Mouse (Mus musculus): ENCODE results near the gene Hps5.
"Not testable (repeated sequence)": the region's sequence is repeated elsewhere in the genome, so short reads cannot be mapped to it uniquely, and the experiment has no call there.

The Hps5 gene

DNA sequence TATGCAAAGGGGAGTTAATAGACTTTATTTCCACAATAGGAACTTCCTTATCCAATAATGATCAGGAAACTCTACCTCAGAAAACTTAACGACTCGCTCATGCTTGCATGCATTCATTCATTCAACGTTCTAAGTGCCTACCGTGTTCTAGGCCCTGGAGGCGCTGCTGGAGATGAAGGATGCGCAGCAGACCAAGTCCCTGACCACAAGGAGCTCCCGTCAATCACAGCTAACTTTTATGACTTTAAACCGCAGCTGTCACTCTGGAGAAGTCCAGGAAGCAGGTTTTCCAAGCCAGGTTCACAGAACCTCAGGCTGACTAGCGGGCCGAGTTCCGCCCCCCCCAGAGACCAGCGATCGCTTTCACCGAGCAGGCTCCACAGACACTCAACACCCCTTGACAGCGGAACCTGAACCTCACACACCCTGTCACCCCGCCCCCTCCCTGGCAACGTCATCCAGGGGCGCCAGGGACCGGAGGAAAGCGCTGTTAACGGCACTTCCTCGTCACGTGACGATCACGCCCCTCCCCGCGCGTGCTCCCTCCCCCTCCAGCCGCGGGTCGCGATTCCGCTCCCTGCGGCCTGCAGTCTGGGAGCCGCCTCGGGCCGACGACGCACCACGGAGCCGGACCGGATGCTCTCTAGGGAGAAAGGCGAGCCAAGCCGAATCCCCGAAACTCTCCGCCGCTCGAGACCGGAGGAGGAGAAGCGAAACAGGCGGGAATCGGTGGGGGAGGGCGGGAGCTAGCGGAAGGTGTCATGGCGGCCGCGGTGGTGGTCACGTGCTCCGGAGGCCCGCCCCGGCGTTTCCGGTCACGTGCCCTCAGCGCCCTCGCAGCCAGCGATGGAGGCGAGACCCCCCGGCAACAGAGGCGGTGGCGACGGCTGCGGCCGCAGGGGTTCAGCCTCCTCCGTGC, at the start of gene Hps5, which contains the start of gene Gtf2h1:
Gene Hps5 (minus strand): TSS at position 778 of the 919 bp plus-strand sequence.
Gene Gtf2h1 (plus strand): TSS at position 817 of the 919 bp plus-strand sequence.
- peak; percentile 98 for DNase-seq (ENCODE audit: low read depth)

GRCm38 (mm10) chr7:46845211-46845977, 49.5 kb upstream of the Hps5 start:
- DNase-seq (ENCODE audit: low read depth) = peak; percentile 97

GRCm38 (mm10) chr7:46843576-46843975, 47.7 kb upstream of the Hps5 start:
- no peak for DNase-seq (ENCODE audit: low read depth)

- DNase-seq (ENCODE audit: low read depth) = peak; percentile 28
Measured at GRCm38 (mm10) chr7:46842278-46842677, 46.4 kb upstream of the Hps5 start.

- DNase-seq (ENCODE audit: low read depth) = no peak
Measured at GRCm38 (mm10) chr7:46840787-46841525, 45.1 kb upstream of the Hps5 start, which contains the start of gene Ldha. Gene Ldha (plus strand): TSS chr7:46841475.

GRCm38 (mm10) chr7:46840326-46840725, 44.5 kb upstream of the Hps5 start:
- peak; percentile 86 for DNase-seq (ENCODE audit: low read depth)

DNA sequence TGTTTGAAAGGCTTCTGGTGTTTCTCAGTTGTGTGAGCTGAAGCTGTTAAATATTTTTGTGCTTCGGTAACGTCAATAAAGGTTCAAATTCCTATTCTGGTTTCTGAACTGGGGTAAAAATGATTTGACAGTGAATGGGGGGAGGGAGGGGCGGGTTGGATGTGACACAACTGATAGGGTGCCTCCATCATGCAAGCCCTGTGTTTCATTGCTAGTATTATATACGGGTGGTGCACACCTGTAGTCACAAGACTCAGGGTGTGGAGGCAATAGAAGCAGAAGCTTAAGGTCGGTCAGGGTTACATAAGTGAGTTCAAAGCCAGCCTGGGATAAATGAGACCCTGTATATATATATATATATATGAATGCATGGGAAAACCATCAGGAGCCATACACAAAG, 44.0 kb upstream of the Hps5 start:
- no peak for DNase-seq (ENCODE audit: low read depth)

- peak; percentile 84 for DNase-seq (ENCODE audit: low read depth)
Measured at GRCm38 (mm10) chr7:46839446-46839845, 43.6 kb upstream of the Hps5 start.

DNA sequence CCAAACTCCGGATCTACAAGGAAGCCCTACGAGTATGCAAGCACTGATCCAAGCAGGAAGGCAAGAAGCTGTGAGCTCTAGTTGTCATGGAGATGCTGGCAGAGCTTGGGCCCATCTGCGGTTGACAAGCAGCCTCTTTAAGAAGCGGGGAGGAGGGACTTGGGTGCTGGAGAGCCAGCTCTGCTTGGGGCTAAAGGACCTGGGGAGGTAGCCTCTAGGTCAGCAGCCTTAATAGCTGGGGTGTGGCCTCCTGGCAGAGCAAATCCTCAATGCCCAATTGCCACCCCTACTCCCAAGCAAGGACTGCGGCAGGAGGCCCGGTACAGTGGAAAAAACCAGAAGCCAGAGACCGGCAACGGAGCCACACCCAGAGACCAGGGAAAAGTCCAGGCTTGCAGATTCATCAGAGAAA, 43.0 kb upstream of the Hps5 start:
- peak; percentile 93 for DNase-seq (ENCODE audit: low read depth)

GRCm38 (mm10) chr7:46838104-46838671, 42.3 kb upstream of the Hps5 start:
- DNase-seq (ENCODE audit: low read depth) = peak; percentile 87

GRCm38 (mm10) chr7:46837073-46837472, 41.2 kb upstream of the Hps5 start:
- no peak for DNase-seq (ENCODE audit: low read depth)

DNA sequence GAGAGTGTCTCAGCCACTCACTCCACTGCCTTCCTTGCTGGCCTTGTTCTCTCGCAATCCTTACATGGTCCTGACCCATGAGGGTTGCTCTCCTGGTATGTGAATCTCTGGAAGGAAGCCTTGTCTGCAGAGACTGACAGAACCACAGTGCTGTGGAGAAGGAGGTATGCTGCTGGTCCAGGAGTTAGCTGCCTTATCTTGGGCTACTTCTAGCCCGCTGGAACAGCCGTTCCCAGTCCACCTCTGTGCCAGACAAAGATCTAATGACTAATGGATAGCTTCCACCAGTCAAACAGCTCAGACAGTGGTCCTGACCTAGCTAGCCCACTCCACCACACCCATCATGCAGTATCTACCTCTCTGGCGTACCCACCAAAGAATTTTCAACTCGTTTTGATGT, 40.5 kb upstream of the Hps5 start:
- no peak for DNase-seq (ENCODE audit: low read depth)

DNA sequence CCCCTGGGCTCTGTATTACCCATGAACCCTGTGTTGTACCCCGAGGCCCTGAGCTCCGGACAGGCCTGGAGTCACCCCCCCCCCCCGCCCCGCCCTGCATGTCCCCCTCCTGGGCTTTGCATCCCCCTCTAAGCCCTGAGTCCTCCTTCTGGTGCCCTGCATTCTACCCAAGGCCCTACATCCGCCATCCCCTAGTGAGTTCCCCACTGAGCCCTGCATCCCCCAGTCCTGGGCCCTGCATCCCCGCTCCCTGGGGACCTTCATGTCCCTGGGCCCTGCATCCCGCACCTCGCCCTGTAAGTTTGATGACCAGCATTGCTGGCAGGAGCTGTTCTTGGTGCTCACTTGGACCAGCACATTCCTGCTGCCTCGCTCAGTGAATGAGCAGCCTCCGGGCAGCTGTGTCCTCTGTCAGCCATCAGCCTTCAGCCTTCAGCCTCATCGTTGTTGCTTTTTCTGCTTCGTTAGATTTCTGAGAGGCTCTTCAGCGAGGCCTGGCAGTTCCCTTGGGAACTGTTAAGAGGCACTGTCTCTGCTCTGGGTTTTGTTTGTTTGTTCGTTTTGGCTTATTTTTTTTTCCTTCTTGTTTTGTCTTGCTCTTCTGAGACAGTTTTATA, 39.2 kb upstream of the Hps5 start:
- no peak for DNase-seq (ENCODE audit: low read depth)

- peak; percentile 50 for DNase-seq (ENCODE audit: low read depth)
Measured at GRCm38 (mm10) chr7:46833670-46834255, 37.9 kb upstream of the Hps5 start.

DNA sequence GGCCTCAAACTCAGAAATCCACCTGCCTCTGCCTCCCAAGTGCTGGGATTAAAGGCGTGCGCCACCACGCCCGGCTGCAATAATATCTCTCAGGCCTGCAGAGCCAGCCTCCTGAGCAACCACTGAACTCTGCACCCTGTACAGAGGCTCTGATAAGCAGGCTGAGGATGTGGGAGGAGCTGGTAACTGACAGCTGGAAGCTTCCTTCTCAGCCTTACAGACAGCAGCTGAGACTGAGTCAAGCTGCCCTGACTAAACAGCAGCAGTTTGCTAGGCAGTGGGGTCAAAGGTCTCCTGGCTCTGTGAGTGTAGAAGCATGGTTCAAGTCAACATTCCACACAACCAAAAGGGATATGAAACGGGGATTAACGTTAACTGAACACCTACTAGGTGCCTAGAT, 37.4 kb upstream of the Hps5 start:
- DNase-seq (ENCODE audit: low read depth) = peak; percentile 95

- not testable (repeated sequence) for DNase-seq (ENCODE audit: low read depth)
Measured at GRCm38 (mm10) chr7:46832112-46832810, 36.4 kb upstream of the Hps5 start.

DNA sequence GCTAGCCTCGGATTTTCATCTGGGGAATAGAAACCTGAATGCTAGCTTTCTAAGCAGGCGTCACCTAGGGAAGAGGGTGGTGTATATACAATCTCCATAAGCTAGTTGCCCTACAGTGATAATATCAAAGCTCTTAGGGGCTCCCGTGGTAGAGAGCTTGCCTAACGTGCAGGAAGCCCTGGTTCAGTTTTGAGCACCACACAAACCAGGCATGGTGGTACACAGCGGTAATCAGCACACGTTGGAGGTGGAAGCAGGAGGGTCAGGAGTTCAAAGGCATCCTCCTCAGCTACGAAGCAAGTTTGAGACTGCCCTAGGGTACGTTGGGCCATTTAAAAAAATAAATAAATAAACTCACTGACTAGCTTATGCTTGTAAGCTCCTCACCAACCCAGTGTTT, 35.8 kb upstream of the Hps5 start:
- no peak for DNase-seq (ENCODE audit: low read depth)

DNA sequence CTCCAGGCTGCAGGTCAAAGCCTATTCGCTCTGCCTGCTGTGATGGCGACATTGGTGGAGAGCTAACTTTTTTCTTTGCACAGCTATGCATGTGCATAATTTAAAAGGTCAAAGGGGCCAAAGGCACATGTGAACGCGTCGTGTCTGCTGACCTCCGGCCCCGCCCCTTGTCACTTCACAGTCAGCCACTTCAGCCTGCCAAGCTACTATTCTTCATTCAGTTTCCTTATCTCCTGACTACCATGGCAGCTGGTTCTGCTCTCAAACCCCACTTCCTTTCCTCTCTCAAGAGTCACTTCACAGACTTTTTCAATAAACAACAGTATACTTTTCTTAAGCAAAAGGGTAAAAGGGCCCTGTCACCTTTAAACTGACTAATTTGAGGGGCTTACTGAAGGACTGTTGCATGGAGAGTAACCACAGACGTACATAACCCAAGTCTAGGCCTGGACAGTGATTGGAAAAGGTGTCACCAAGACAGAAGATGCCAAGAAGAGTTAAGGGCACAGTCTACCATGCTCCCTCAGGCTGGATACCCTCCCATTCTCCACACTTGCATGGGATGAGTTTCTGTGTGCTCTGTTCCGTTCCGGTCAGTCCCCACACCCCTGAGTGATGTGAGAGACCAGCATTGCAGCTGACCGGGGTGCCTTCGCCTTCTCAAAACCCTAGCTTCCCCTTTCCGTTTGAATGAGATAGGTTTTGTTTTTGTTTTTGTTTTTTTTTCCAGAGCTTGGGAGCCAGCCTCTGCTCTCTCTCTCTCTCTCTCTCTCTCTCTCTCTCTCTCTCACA, 35.1 kb upstream of the Hps5 start:
- DNase-seq (ENCODE audit: low read depth) = peak; percentile 86

GRCm38 (mm10) chr7:46829911-46830310, 34.0 kb upstream of the Hps5 start:
- DNase-seq (ENCODE audit: low read depth) = no peak

Measured in 416B (cell line).